7 mouse cellular contexts compared by ENCODE assay signal in the genomic region with DNA sequence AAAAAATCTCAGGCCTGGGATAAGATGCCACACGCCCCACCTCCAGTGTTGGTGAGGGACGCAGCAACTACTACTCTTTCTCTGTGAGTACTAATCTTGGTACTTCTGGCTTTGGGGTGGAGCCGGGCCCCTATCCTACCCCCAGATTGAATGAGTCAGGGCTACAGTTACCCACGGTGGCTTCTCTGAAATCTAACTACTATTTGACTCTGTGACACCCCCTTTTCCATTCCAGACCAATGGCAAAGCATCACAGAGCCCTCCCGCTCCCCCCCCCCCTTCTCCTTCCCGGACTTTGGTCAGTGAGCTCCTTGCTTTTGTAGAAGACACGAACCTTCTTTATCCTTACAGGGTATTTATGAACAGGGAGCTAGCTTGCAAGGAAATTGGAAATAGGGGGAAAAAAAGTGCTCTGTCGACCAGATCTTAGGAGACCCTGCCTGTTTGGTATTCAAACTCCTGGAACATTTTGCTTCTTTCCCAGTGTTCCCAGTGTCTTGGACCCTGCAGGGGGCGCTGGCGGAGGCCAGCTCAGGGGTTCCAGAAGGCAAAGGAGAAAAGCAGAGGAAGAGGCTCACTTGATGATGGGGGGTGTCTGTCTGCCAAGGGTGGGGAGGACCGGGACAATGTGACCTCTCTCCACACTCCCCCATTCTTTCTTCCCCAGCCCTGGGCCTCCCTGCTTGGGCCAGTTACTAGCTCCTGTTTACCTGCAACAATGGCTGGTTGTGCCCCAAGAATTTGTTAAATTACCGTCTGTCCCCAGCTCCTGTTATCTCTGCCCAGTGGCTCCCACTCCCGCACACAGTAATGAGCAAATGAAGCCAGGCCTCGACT. TPM values are rescaled to one million over a fixed set of nuclear protein-coding genes. Genes with fewer than 3 reads are reported as not detected.
DNase-seq lines count a peak whose midpoint lies in the region; ATAC-seq and TF ChIP-seq lines count a peak whose summit lies in the region.

No protein-coding gene starts in this region.

- 14% methylated on average over 14 of the region's 14 CpGs for WGBS in lung, embryonic 14.5 days
- 2% methylated on average over 14 of the region's 14 CpGs for WGBS in embryonic facial prominence, embryonic 10.5 days
- WGBS in hindbrain, embryonic 16.5 days: 3% methylated on average over 14 of the region's 14 CpGs

- peak overlapping the region; percentile 92; the same call in 1 of the 2 replicates for H3K9ac ChIP-seq in lung, embryonic 14.5 days
- peak overlapping the region; percentile 100 for H3K9ac ChIP-seq in hindbrain, embryonic 16.5 days (ENCODE audit: low read depth, low read length)

- peaks cover 21% of the 10 kb centered on the region; the same call in 1 of the 2 replicates for H3K36me3 ChIP-seq in lung, embryonic 14.5 days (ENCODE audit: insufficient read depth)
- peaks cover 56% of the 10 kb centered on the region for H3K36me3 ChIP-seq in embryonic facial prominence, embryonic 10.5 days (replicated peaks)
- H3K36me3 ChIP-seq in hindbrain, embryonic 16.5 days (ENCODE audit: control insufficient read depth, insufficient read depth, low read length): no peaks in the 10 kb centered on the region

- H3K4me2 ChIP-seq in lung, embryonic 14.5 days: peak overlapping the region; percentile 82
- H3K4me2 ChIP-seq in hindbrain, embryonic 16.5 days (ENCODE audit: low read length): peak overlapping the region; percentile 91

- no peak overlapping the region for H3K27ac ChIP-seq in lung, embryonic 14.5 days (ENCODE audit: low read depth)
- H3K27ac ChIP-seq in embryonic facial prominence, embryonic 10.5 days (replicated peaks): peak overlapping the region; percentile 100
- H3K27ac ChIP-seq in hindbrain, embryonic 16.5 days (ENCODE audit: low read depth, low read length): peak overlapping the region; percentile 92

- peak; percentile 72 for DNase-seq in lung, embryonic 14.5 days
- DNase-seq in lung, postnatal 14 days: no peak
- DNase-seq in embryonic facial prominence, embryonic 10.5 days (ENCODE audit: low spot score): peak; percentile 73
- peak; percentile 72 for DNase-seq in neural tube, embryonic 10.5 days (ENCODE audit: extremely low spot score, low spot score)
- no peak for DNase-seq in spleen, adult 12 weeks (ENCODE audit: low spot score)
- DNase-seq in thymus, postnatal 0 days (ENCODE audit: low spot score): no peak

- H3K4me1 ChIP-seq in lung, embryonic 14.5 days (ENCODE audit: insufficient read depth): peaks cover 13% of the 10 kb centered on the region
- peaks cover 75% of the 10 kb centered on the region for H3K4me1 ChIP-seq in embryonic facial prominence, embryonic 10.5 days
- peaks cover 60% of the 10 kb centered on the region for H3K4me1 ChIP-seq in hindbrain, embryonic 16.5 days (ENCODE audit: control insufficient read depth, insufficient read depth, low read depth, low read length)

- no peaks in the 10 kb centered on the region for H3K9me3 ChIP-seq in lung, embryonic 14.5 days (ENCODE audit: low read depth, low read length)
- H3K9me3 ChIP-seq in embryonic facial prominence, embryonic 10.5 days: no peaks in the 10 kb centered on the region
- no peaks in the 10 kb centered on the region for H3K9me3 ChIP-seq in hindbrain, embryonic 16.5 days (ENCODE audit: control insufficient read depth, low read length)

- H3K4me3 ChIP-seq in lung, embryonic 14.5 days (ENCODE audit: low read depth, low read length): peak overlapping the region; percentile 88
- peak overlapping the region; percentile 97 for H3K4me3 ChIP-seq in embryonic facial prominence, embryonic 10.5 days
- peak overlapping the region; percentile 95 for H3K4me3 ChIP-seq in hindbrain, embryonic 16.5 days (ENCODE audit: low read length)

- peak; percentile 58 for TF ChIP-seq CTCF in lung, embryonic 14.5 days (IDR thresholded peaks at IDR 0.05; ENCODE audit: low read depth)

- ATAC-seq in lung, embryonic 14.5 days (ENCODE audit: insufficient read depth): no peak
- ATAC-seq in hindbrain, embryonic 16.5 days: no peak

- peaks cover 16% of the 10 kb centered on the region; the same call in 1 of the 2 replicates for H3K27me3 ChIP-seq in lung, embryonic 14.5 days (ENCODE audit: insufficient read depth, low read length)
- H3K27me3 ChIP-seq in embryonic facial prominence, embryonic 10.5 days (replicated peaks; ENCODE audit: low read depth, poor library complexity, severe bottlenecking): peaks cover 22% of the 10 kb centered on the region
- no peaks in the 10 kb centered on the region for H3K27me3 ChIP-seq in hindbrain, embryonic 16.5 days (replicated peaks; ENCODE audit: control insufficient read depth, insufficient read depth, low read length)

RNA-seq across cellular contexts. Expression of a gene that starts 1.9 kb away (rescaled TPM):
- polyA plus RNA-seq in lung, embryonic 14.5 days (2014; fragmentation: Nextera tagmentation; extraction: Ambion mirVana): 17.1 and 21.2 TPM in 2 replicates
- 86.3 and 111 TPM in 2 replicates for polyA plus RNA-seq in embryonic facial prominence, embryonic 10.5 days (2016; fragmentation: Nextera tagmentation; extraction: Ambion mirVana)
- 23.0 and 44.5 TPM in 2 replicates for polyA plus RNA-seq in hindbrain, embryonic 16.5 days (2015; fragmentation: Nextera tagmentation; extraction: Ambion mirVana)
- 2.2 TPM in 2 replicates for polyA plus RNA-seq in thymus, postnatal 0 days (2015; fragmentation: Nextera tagmentation; extraction: Ambion mirVana)

RNA-seq across cellular contexts. Expression of a gene that starts 34.8 kb away (rescaled TPM):
- 4.5 and 5.6 TPM in 2 replicates for polyA plus RNA-seq in lung, embryonic 14.5 days (2014; fragmentation: Nextera tagmentation; extraction: Ambion mirVana)
- not detected in 2 replicates for polyA plus RNA-seq in embryonic facial prominence, embryonic 10.5 days (2016; fragmentation: Nextera tagmentation; extraction: Ambion mirVana)
- polyA plus RNA-seq in hindbrain, embryonic 16.5 days (2015; fragmentation: Nextera tagmentation; extraction: Ambion mirVana): not detected in 2 replicates
- polyA plus RNA-seq in thymus, postnatal 0 days (2015; fragmentation: Nextera tagmentation; extraction: Ambion mirVana): 0.99 TPM in 2 replicates

RNA-seq across cellular contexts. Expression of a gene that starts 53.2 kb away (rescaled TPM):
- 22.8 and 23.9 TPM in 2 replicates for polyA plus RNA-seq in lung, embryonic 14.5 days (2014; fragmentation: Nextera tagmentation; extraction: Ambion mirVana)
- polyA plus RNA-seq in embryonic facial prominence, embryonic 10.5 days (2016; fragmentation: Nextera tagmentation; extraction: Ambion mirVana): 14.5 and 16.0 TPM in 2 replicates
- 24.8 and 26.8 TPM in 2 replicates for polyA plus RNA-seq in hindbrain, embryonic 16.5 days (2015; fragmentation: Nextera tagmentation; extraction: Ambion mirVana)
- polyA plus RNA-seq in thymus, postnatal 0 days (2015; fragmentation: Nextera tagmentation; extraction: Ambion mirVana): 17.0 and 17.3 TPM in 2 replicates

Comparison
In these comparisons a context has a peak if more than half of its experiments do, and no peak if none do; other contexts are left out.
1. DNase-seq: peak in lung, embryonic 14.5 days (single experiment), embryonic facial prominence, embryonic 10.5 days (single experiment) and neural tube, embryonic 10.5 days (single experiment); none in lung, postnatal 14 days (single experiment), spleen, adult 12 weeks (single experiment) and thymus, postnatal 0 days (single experiment).
2. Peak in every context shown above with its lines, with median percentiles within 50 percentile points of each other: H3K4me3 ChIP-seq.